Mouse (Mus musculus): Measurements from ENCODE around the gene Mbnl2.
"Not testable (repeated sequence)": the region's sequence is repeated elsewhere in the genome, so short reads cannot be mapped to it uniquely, and the experiment has no call there.

Mbnl2 gene

DNA sequence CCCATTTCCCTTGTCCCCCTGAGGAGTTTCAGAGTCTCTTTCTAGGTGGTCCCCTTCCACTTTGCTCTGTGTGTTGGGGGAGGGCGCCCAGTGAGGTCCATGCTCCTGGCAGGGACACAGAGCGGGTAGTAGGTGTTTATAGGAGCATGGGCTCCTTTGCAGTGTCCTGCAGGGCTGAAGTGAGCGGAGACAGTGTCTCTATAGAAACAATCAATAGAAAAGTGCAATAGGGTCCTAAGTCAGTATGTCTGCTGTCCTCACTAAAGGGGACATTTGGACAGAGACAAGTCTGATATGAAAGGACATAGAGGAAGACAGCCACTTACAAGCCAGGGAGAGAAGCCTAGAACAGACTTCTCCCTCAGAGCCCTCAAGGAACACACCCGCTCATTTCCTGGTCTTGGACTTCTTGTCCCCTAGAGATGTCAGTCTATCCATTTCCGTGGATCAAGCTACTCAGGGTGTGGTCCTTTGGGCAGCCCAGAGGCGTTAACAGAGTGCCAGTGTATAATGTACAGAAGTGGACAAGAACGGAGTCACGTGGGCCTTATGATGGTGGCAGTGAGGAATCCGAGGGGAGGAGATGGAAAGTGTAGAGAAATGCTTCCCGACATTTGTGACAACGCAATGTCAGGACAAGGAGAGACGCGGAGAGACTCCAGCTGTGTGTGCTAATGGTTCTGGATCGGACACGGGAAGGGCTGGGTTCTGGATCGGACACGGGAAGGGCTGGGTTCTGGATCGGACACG is 82.0 kb downstream of the Mbnl2 start:
- DNase-seq (ENCODE audit: inconsistent ontology term), result no peak

DNA sequence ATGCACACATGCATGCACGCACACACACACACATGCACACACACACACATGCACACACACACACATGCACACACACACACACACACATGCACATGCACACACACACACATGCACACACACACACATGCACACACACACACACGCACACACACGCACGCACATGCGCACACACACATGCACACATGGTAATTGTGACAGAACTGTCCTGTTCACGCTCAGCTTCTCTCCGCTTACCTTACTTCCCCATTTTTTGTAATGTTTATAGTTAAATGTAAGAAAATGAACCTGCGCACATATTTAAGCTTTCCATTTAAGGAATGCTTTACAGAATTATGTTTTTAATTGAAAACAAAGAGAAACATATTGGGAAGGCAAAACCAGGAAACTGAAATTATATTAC is 84.1 kb downstream of the Mbnl2 start:
- DNase-seq (ENCODE audit: inconsistent ontology term), result not testable (repeated sequence)

DNA sequence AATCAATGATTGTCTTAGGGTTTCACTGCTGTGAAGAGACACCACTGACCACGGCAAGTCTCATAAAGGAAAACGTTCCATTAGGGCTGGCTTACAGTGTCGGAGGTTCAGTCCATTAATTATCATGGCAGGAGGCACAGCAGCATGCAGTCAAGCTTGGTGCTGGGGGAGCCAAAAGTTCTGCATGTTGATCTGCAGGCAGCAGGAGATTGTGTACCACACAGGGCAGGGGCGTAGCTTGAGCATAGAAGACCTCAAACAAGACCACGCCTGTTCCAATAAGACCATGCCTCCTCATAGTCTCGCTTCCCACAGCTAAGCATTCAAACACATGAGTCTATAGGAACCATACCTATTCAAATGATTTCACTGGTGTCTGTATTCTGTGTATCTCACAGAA is 85.7 kb downstream of the Mbnl2 start:
- no peak for DNase-seq (ENCODE audit: inconsistent ontology term)

DNA sequence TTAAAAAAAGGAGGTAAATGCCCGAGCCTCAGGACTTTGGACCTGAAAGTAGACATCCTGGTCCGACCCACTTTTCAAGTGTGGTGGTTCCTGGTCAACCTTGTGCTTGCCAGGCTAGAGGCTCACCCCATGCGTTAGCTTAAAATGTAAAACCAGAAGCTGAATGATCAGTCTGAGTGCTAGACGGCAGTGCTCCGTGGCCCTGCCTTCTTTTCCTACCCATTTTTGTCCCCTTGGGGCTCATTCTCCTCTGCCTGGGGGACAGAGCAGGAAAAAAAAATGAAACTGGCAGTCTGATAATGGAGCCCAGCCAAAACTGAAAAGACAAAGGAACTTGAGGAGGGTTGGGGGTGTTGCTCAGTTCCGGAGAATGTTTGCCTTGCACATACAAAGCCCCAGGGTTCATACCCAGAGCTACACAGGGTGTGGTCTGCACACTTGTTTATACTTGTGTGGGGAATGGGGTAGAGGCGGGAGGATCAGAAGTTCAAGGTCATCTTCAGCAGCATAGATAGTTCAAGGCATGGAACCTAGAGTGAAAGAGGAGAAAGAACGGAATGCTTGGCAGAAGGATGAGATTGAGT is 87.0 kb downstream of the Mbnl2 start:
- DNase-seq (ENCODE audit: inconsistent ontology term), result peak; percentile 68

DNA sequence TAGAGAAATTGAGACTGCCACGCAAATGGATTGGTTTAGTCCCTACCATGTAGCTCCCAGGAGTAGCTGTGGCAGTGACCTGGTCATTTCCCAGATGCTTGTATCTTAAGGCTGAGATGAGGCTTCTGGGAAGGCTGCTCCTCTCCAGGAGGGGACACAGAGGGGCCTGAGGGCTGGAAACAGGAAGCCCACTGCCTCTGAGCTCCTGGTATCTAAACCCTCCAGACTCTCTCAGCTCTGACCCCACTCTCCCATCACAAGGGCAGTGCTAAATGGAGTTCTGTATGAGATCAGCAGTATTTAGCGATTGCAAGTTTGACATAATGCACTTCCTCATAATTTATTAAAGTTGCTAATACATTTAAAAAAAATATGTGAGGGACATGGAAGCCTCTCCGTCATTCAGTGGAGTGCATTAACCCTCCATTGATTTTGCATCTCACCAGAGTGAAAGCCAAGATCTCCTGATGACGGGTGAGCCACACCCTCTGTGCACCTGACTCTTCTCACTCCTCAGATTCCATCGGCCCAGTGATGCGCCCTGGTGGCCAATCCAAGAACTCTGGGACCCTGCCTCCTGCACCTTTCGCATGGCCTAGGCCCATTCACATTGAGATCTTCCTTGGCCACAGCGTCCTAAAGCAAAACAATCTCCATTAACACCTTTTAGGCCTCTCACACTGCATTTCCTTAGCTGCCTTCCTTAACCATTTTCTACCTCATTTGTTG is 87.8 kb downstream of the Mbnl2 start:
- DNase-seq (ENCODE audit: inconsistent ontology term), result no peak

DNA sequence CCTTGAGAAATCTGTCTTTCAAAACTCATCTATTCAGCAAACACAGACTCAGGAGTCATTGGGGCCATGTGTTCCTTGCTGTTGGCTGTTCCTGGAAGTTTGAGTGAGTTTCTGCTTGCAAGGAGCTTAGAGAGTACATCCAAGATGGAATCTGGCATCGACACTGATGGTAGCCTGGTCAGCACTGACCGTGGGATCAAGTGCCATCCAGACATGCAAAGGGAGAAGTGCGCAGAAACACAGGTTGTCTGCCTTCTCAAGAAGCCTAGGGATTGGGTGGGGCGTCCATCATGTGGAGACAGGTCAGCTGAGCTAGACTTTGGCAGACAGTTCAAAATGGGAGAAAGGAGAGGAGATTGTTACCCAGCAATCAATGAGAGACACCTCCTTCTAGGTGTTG is 89.6 kb downstream of the Mbnl2 start:
- DNase-seq (ENCODE audit: inconsistent ontology term), result no peak

DNA sequence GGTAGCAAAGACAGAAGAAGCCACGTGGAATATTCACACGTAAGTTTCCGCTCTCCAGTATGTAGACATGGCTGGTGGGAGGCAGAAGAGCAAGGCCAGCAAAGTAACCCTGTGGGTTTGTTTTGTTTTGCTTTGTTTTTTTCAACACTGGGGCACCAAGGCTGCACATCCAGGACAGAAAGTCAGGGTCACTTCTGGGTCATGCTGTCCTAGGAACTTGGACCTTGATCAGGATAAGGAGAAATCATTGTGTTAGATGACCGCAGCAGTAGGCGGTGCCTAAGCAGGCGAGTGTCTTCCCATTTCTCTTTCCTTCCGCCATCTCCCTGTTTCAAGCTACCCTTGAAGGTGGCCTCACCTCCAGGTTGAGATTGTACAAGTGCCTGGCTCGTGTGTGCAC is 91.5 kb downstream of the Mbnl2 start:
- DNase-seq (ENCODE audit: inconsistent ontology term), result no peak

DNA sequence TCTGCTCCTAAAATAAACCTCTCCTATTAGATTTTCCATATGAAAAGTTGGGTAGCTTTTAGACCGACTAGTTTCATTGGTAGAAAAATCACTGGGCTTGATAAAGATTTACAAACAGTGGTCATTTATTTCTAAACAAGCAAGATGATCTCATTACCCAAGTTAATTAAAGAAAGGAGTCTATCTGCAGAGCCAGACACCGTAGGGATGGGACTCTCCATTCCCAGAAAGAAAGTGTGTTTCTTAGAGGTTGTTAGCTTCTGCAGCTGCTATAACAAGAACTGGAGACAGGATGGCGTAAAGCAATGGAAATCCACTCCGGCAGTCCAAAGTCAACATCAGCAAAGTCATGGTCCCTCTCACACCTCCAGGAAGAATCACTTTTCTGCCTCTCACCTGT is 92.1 kb downstream of the Mbnl2 start:
- no peak for DNase-seq (ENCODE audit: inconsistent ontology term)

DNA sequence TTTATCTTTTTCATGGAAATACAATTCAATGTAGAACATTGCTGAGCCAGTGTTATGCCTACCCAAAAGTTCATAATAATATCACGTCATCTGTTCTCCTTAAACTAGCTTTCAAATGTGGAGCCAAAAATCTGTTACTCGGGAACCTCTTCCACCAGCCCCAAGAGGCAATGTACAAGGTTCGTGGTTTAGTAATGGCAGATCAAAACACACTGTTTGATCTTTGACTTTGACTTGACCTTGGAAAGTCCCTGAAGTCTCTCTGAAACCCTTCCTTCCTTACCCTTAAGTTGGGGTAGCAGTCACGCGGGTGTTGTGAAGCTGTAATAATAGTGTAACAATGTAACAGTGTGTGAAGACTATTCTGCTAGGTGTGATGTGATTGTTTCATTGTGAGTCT is 93.0 kb downstream of the Mbnl2 start:
- DNase-seq (ENCODE audit: inconsistent ontology term), result no peak

DNA sequence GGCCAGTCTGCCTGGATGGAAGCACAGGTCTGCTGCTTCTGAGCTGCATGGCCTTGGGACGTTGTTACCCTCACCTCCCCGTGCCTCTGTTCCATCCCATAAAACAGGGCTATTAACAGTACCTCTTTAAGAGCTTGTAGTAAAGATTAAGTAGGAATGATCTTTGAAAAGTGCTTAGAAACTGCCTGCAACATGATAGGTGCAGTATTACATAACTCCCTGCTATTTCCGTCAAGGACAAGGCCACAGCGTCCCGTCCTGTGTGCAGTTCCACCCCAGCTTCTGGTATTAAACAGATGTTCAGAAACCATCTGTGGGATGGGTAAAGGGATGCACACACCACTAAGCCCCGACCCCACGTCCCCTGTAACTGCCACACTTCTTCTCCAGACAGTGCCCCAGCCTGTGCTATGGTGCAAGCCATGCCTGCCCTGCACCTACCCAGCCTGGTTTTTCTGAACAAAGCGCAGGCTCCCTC is 93.5 kb downstream of the Mbnl2 start:
- DNase-seq (ENCODE audit: inconsistent ontology term), result no peak

DNA sequence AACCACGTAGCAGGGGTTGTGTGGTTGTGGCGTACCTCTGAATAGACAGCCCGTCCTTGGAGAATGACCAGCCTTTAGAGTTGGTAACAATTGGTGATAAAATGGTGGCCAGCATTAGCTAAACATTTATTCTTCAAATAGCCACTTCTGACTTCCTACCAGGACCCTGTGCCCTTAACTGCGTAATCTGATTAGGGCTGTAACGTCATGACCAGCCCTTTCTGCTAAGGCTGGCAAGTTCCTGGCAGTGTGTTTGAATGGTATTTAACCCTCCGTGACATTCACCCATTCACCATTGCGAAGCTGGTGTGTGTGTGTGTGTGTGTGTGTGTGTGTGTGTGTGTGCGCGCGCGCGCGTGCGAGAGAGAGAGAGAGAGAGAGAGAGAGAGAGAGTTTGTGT is 94.6 kb downstream of the Mbnl2 start:
- no peak for DNase-seq (ENCODE audit: inconsistent ontology term)

DNA sequence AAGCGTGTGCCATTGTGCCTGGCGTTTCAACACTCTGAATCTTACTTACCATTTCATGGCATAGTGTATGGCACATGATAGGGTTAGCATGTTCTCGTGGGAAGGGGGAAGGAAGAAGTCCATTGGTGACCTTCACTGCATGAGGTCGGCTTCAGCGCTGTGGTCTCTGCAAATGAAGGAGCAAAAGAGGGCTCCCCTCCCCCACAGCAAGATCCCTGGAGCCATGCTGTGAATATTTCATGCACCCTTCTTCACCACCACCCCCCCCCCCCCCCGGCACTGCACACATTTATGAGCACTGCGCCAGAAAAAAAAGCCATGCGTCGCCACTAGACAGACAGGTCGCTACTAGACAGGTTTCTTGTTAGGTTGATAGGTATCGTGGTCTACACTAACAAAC is 95.2 kb downstream of the Mbnl2 start:
- no peak for DNase-seq (ENCODE audit: inconsistent ontology term)

DNA sequence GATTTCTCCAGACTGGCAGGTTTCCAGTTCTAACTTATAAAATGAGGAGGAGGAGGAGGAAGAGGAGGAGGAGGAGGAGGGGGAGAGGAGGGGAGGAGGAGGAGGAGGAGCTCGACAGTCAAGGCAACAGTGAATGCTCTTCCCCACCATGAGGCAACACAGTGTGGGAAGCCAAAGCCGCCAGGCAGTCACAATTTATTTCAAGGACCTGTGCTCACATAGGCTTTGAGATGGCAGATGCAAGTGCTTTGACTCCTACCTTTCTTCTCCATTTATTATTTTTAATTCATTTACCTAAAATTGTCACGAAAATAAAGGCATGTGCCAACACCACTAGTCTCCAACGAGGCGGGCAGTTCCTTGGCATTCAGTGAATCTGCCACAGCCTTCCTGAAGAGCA is 95.7 kb downstream of the Mbnl2 start:
- DNase-seq (ENCODE audit: inconsistent ontology term), result no peak

DNA sequence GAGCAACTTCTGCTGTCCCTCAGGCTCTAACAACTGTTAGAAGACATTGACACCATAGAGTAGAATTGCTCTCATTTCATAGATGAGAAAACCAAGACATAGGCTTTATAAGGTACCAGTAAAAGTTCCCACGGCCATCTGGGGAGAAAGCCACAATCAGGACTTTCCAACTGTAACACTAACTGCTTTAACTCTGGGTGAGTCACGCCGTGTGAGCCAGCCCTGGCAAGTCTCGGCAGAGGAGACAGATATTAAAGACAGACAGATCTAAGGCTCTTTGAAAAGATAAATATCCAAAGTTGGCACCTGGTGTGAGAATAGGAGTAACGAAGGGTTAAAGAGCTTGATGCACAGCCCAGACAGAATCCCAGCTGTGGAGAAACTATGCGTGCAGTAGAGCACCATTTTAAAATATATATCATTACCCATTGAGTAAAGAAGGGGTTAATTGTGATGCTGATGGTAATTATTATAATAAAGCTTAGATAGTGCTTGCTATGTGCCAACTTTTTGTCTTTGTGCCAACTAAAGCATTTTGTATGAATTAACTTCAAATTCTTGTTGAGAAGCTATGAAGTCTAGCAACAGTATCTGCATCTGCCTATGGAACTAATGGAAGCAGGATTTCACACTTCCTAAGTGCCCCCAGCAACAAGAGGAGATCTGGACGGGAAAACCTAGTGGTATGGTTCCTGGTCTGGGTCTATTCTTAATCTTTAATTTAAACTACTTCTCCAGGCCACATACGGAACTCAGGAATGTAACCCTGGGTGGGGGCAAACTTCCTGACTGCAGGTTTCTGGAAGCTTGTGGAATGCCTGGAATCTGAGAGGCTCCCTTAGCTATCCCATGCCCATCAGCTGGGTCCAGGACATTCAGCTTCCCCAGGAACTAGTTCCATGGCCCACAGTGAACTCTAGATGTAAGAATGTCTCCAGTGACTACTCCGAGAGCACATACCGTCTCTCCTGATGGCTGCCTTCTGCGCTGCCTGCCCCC is 97.9 kb downstream of the Mbnl2 start:
- DNase-seq (ENCODE audit: inconsistent ontology term), result peak; percentile 82

DNA sequence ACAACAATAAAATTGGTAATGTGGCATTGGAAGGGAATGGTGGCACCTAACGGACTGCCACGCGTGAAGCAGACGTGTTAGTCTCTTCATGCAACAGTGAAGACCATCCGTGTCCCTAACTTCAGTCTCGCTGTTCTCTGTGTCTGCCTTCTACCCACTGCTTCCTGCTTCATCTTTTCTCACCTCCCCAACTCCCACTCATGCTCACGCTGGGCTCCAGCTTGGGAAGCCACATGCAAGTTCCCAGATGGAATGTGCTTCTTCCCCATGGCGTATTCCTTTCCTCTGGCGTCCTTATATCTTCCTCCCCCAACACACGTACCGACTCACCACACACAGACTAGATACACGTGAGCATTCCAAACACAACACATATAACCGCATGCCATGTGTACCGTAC is 99.3 kb downstream of the Mbnl2 start:
- DNase-seq (ENCODE audit: inconsistent ontology term), result no peak

DNA sequence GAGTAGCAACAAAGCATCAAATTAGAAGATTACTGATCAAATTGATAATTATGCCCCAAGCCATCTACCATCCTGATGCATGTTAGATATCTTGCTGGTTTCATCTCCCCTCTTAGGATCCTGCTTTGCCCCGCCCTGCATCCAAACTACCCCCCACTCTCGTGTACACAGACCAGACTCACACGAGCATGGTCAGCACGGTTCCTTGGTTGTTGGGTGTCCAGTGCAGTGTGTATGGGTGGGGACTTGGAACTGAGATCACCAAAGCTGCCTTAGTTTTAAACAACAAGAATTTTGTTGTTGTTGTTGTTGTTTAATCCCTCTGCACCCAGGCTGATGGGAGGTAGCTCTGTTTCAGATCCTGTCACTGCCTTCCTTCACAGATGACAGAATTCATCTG is 101.7 kb downstream of the Mbnl2 start:
- no peak for DNase-seq (ENCODE audit: inconsistent ontology term)

DNA sequence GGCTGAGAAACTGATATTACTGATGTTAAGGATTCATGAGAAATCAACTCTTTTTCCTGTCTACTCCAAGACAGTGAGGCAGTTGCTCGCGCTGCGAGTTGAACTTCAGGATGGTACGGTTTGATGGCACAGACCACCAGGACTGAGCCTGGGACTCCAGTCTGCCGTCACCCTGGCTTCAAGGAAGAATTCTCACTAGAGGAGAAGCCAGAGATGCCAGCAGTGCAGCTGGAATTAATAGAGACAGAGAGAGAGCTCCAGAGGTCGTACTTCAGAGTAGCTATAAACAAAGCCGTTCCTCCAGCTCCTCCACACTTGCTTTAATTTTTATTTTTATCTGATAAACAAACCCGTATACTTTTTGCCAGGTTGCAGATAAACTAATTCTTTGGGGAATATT is 102.5 kb downstream of the Mbnl2 start:
- DNase-seq (ENCODE audit: inconsistent ontology term), result no peak

DNA sequence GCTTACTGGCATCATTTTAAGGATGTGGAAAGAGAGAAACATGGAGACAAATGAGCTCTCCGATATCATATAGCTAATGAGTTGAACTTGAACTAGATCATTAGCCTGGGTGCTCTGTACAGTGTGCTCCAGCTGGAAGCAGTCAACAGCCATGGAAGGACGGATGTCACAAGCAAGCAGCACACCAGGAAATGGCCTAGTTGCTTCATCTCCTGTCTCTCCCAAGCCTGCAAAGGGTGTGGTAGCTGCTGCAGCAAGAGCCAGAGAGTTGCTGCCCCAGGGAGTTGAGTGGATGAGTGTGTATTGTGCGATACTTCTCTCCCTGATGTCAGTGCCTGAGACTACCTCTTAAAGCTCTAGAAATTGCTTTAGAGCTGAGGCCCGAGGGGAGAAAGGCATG is 104.2 kb downstream of the Mbnl2 start:
- DNase-seq (ENCODE audit: inconsistent ontology term), result no peak

DNA sequence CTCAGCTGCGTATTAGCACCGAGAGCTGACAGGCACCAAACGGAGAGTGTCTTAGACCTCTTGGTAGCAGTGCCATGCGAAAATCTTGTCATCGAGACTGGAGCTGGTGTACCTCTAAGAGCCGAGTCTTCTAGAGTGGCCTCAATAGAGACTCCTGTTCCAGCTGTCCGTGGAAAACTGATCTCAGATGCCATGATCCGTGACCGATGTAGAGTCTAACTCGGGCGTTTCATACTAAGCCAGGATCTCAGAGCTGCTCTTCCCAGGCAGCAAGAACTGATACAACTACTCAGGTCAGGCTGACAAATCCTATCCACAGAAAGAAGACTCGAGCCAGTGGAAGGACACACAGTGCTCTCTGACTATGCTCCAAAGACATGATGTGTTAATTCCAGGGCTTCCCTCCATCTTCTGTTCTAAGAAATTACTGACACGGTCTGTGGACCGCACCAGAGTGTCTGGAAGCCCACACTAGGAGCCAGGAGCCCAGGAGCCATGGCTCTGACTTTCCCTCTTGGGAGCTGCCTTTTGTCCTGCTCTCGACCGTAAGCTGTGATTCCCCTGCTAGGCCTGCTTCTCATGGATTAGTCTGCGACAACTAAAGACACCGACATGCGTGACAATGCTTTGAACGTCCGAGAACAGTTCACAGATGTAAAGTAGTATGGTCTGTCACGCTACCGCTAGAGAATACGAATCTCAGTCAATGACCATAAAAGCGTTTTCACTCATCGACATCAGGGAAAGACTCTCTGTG is 106.1 kb downstream of the Mbnl2 start:
- no peak for DNase-seq (ENCODE audit: inconsistent ontology term)

DNA sequence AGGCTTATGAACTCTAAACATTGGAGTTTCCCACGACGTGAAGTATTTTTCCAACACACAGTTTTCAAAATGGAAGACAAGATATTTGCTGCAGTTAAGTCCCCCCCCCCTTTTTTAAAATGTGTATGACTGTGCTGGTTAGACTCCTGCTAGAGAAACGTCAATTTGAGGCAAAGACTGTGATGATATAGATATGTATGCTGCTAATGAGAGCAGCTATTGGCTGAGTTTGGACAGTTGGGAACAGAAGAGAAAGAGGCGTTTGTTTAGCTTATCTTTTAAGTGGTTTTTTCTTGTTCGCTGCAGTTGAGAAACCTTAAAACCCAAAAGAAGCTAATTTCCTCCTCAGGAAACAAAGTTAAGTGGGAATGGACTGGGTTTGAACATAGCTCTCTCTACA is 106.7 kb downstream of the Mbnl2 start:
- no peak for DNase-seq (ENCODE audit: inconsistent ontology term)
